29 mouse cellular contexts compared by ENCODE assay signal in the genomic region with DNA sequence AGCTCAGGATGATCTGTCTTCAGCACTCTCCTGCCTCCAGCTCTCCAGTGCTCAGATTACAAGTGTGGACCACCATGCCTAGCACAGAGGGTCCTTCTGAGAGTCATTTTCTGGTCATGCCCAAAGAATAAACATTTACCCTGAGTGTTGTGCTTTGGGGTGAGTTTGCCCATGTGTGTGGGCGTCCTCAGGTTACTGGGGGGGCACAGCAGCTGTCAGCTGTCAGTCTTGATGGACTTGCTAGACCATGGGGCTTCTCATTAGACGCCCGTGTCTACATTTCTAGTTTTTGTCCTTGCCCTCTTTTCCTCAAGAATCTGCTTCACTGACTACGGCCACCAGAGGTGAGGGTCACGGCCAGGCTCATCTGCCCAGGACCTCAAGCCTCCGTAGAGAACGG. TPM values are rescaled to one million over a fixed set of nuclear protein-coding genes. Genes with fewer than 3 reads are reported as not detected.
"Had no signal": no experiment of that assay in that cellular context is flagged by ENCODE, and none has a peak within 500 bp of the region (broad histone marks: within the 10 kb centered on the region; RNA-seq: fewer than 3 reads in every experiment).

No protein-coding gene starts in this region.

- H3K27ac ChIP-seq: embryonic facial prominence, embryonic 13.5 days; embryonic facial prominence, embryonic 15.5 days; forebrain, embryonic 10.5 days; forebrain, embryonic 12.5 days; forebrain, embryonic 13.5 days; forebrain, embryonic 15.5 days; gastrocnemius, adult 2 months; heart, adult 2 months had no signal

- DNase-seq: cerebellum, adult 2 months; cerebellum, adult 8-10 months; cerebellum, adult 9-10 months; cerebellum, adult 9-11 months; cerebellum, postnatal 10 days; cerebellum, postnatal 14 days; cerebellum, postnatal 25 days; cerebellum, postnatal 36 days; embryo, embryonic 11 days; forebrain, postnatal 0 days; gastrocnemius, adult 2 months; gastrocnemius, postnatal 10 days; gastrocnemius, postnatal 14 days; gastrocnemius, postnatal 25 days; gastrocnemius, postnatal 36 days; heart, adult 11 months; heart, adult 18-20 months; heart, adult 2 months had no signal

- ATAC-seq: forebrain, embryonic 13.5 days; forebrain, embryonic 14.5 days; forebrain, embryonic 15.5 days; forebrain, embryonic 16.5 days; forebrain, postnatal 0 days had no signal

- H3K27me3 ChIP-seq: embryonic facial prominence, embryonic 13.5 days; embryonic facial prominence, embryonic 15.5 days; forebrain, embryonic 12.5 days; forebrain, embryonic 13.5 days; forebrain, embryonic 15.5 days had no signal

- H3K36me3 ChIP-seq: embryonic facial prominence, embryonic 13.5 days; embryonic facial prominence, embryonic 15.5 days; forebrain, embryonic 10.5 days; forebrain, embryonic 12.5 days; forebrain, embryonic 15.5 days had no signal

- H3K9me3 ChIP-seq: embryonic facial prominence, embryonic 13.5 days; embryonic facial prominence, embryonic 15.5 days; forebrain, embryonic 10.5 days; forebrain, embryonic 12.5 days; forebrain, embryonic 13.5 days; forebrain, embryonic 15.5 days had no signal

- H3K4me2 ChIP-seq: embryonic facial prominence, embryonic 13.5 days; embryonic facial prominence, embryonic 15.5 days; forebrain, embryonic 12.5 days; forebrain, embryonic 13.5 days; forebrain, embryonic 15.5 days had no signal

- H3K4me3 ChIP-seq: embryonic facial prominence, embryonic 13.5 days; embryonic facial prominence, embryonic 15.5 days; erythroblast, embryonic 14.5 days; forebrain, embryonic 10.5 days; forebrain, embryonic 12.5 days; forebrain, embryonic 13.5 days; forebrain, embryonic 15.5 days; gastrocnemius, adult 2 months; heart, adult 2 months had no signal

- H3K9ac ChIP-seq: embryonic facial prominence, embryonic 15.5 days; forebrain, embryonic 12.5 days; forebrain, embryonic 13.5 days; forebrain, embryonic 15.5 days; forebrain, postnatal 0 days had no signal

- H3K4me1 ChIP-seq: embryonic facial prominence, embryonic 13.5 days; embryonic facial prominence, embryonic 15.5 days; forebrain, embryonic 12.5 days; forebrain, embryonic 13.5 days; forebrain, embryonic 15.5 days had no signal

RNA-seq across cellular contexts. Expression of gene Tspan10, which starts 4.7 kb away (rescaled TPM):
- polyA plus RNA-seq: erythroblast, embryonic 14.5 days; forebrain, embryonic 13.5 days; forebrain, embryonic 14.5 days; forebrain, embryonic 15.5 days; forebrain, embryonic 16.5 days; forebrain, postnatal 0 days; gonadal fat pad, adult 2 months had no signal

RNA-seq across cellular contexts. Expression of gene Pde6g, which starts 6.1 kb away (rescaled TPM):
- polyA plus RNA-seq: embryonic facial prominence, embryonic 13.5 days; embryonic facial prominence, embryonic 14.5 days; erythroblast, embryonic 14.5 days; forebrain, embryonic 14.5 days had no signal
